Mouse (Mus musculus): ENCODE results near the gene Sap30.
"Not testable (repeated sequence)": the region's sequence is repeated elsewhere in the genome, so short reads cannot be mapped to it uniquely, and the experiment has no call there.

The Sap30 gene

GRCm38 (mm10) chr8:57487441-57488155 lies at the start of gene Sap30:
Gene Sap30 (minus strand): TSS chr8:57487860.
- peak; percentile 98 for DNase-seq (ENCODE audit: low spot score)

- no peak for DNase-seq (ENCODE audit: low spot score)
Observed at GRCm38 (mm10) chr8:57536167-57536566, 48.5 kb upstream of the Sap30 start.

GRCm38 (mm10) chr8:57534495-57534894 lies 46.8 kb upstream of the Sap30 start:
- no peak for DNase-seq (ENCODE audit: low spot score)

- no peak for DNase-seq (ENCODE audit: low spot score)
Observed at GRCm38 (mm10) chr8:57533106-57533505, 45.4 kb upstream of the Sap30 start.

GRCm38 (mm10) chr8:57532223-57532622 lies 44.6 kb upstream of the Sap30 start:
- DNase-seq (ENCODE audit: low spot score): no peak

- DNase-seq (ENCODE audit: low spot score): peak; percentile 73
Observed at GRCm38 (mm10) chr8:57530666-57531349, 43.1 kb upstream of the Sap30 start.

- DNase-seq (ENCODE audit: low spot score): no peak
Observed at GRCm38 (mm10) chr8:57530238-57530637, 42.6 kb upstream of the Sap30 start.

GRCm38 (mm10) chr8:57528036-57528435 lies 40.4 kb upstream of the Sap30 start:
- DNase-seq (ENCODE audit: low spot score): no peak

GRCm38 (mm10) chr8:57520186-57520786 lies 32.6 kb upstream of the Sap30 start:
- DNase-seq (ENCODE audit: low spot score): no peak

- no peak for DNase-seq (ENCODE audit: low spot score)
Observed at GRCm38 (mm10) chr8:57517723-57518122, 30.1 kb upstream of the Sap30 start.

GRCm38 (mm10) chr8:57516685-57517084 lies 29.0 kb upstream of the Sap30 start:
- not testable (repeated sequence) for DNase-seq (ENCODE audit: low spot score)

GRCm38 (mm10) chr8:57513178-57513661 lies 25.6 kb upstream of the Sap30 start:
- DNase-seq (ENCODE audit: low spot score): not testable (repeated sequence)

GRCm38 (mm10) chr8:57512141-57513056 lies 24.7 kb upstream of the Sap30 start:
- DNase-seq (ENCODE audit: low spot score): peak; percentile 69

- DNase-seq (ENCODE audit: low spot score): peak; percentile 100
Observed at GRCm38 (mm10) chr8:57511316-57512118, 23.9 kb upstream of the Sap30 start, which contains the start of gene Hmgb2. Gene Hmgb2 (plus strand): TSS chr8:57511907.

- DNase-seq (ENCODE audit: low spot score): no peak
Observed at GRCm38 (mm10) chr8:57510791-57511315, 23.2 kb upstream of the Sap30 start.

GRCm38 (mm10) chr8:57508657-57509056 lies 21.0 kb upstream of the Sap30 start:
- DNase-seq (ENCODE audit: low spot score): no peak

GRCm38 (mm10) chr8:57507556-57508063 lies 19.9 kb upstream of the Sap30 start:
- no peak for DNase-seq (ENCODE audit: low spot score)

GRCm38 (mm10) chr8:57505500-57505899 lies 17.8 kb upstream of the Sap30 start:
- not testable (repeated sequence) for DNase-seq (ENCODE audit: low spot score)

GRCm38 (mm10) chr8:57503641-57504040 lies 16.0 kb upstream of the Sap30 start:
- DNase-seq (ENCODE audit: low spot score): peak; percentile 43

GRCm38 (mm10) chr8:57498847-57499511 lies 11.3 kb upstream of the Sap30 start:
- no peak for DNase-seq (ENCODE audit: low spot score)
